8 mouse cellular contexts compared by ENCODE assay signal in the genomic region with DNA sequence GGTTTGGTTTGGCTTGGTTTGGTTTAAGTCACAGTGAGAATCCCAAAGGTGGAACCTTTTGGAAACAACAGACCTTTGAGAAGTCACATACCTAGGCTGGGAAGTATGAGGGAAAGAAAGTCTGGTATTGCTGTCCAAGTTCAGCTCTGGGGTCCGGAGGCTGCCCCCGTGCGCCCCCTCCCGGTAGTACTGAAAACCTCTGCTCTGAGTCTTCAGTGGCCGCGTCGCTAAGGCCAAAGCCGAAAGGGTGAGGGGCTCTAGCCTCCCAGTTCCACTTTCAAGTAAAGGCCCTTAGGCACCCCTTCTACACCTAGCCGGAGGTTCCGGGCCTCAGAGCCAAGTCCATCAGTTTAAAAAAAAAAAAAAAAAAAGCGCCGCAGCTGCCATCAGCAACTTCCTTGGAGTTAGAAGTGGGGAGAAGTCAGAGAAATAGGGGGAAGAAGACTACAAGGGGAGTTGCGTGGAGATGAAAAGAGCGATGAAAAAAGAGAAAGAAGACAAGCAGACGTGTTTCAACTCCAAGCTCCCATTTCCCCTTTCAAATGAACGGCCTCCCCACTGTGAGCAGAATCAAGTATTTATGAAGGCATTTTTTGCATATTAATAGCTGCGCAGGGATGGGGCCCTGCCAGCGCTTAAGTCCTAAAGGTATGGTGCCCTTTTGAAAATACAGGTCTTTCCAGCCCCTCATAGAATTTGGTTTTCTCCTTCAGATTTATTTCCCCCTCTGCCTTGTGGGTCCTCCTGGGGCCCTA.
DNase-seq lines count a peak whose midpoint lies in the region; ATAC-seq lines count a peak whose summit lies in the region.

No protein-coding gene starts in this region.

- H3K4me3 ChIP-seq in hindbrain, embryonic 14.5 days (replicated peaks; ENCODE audit: low read length): no peak overlapping the region

- 6% methylated on average over 18 of the region's 18 CpGs for whole genome bisulfite sequencing in hindbrain, embryonic 14.5 days

- no peaks in the 10 kb centered on the region for H3K36me3 ChIP-seq in hindbrain, embryonic 14.5 days (replicated peaks; ENCODE audit: control insufficient read depth, insufficient read depth)

- intact Hi-C loops in left cerebral cortex, postnatal 25 days (cut with DNase I): loop anchor here (1.0 to 5.0 kb wide), 2 partner anchors 100 to 268 kb away; no protein-coding TSS in a partner anchor

- H3K9ac ChIP-seq in hindbrain, embryonic 14.5 days: 0 out of 2 replicates have a peak overlapping the region, but pooled peaks have one; percentile 24

- no peaks in the 10 kb centered on the region for H3K27me3 ChIP-seq in hindbrain, embryonic 14.5 days (ENCODE audit: control insufficient read depth, insufficient read depth, low read length)

- no peaks in the 10 kb centered on the region for H3K9me3 ChIP-seq in hindbrain, embryonic 14.5 days (ENCODE audit: control insufficient read depth, low read length)

- peak overlapping the region; percentile 40 for H3K4me2 ChIP-seq in hindbrain, embryonic 14.5 days (replicated peaks)

- DNase-seq in Muller cell, postnatal 12 days (ENCODE audit: inconsistent ontology term): peak; percentile 70
- DNase-seq in cerebellum, adult 9-10 months: peak; percentile 80
- DNase-seq in hindbrain, embryonic 14.5 days (ENCODE audit: low spot score): peak; percentile 74
- DNase-seq in left cerebral cortex, postnatal 25 days (ENCODE audit: low spot score in 2 of 2): peak; percentile 50 to 52
- DNase-seq in right cerebral cortex, postnatal 25 days: peak; percentile 44
- DNase-seq in yolk sac, embryonic 10.5 days (ENCODE audit: low spot score): peak; percentile 50

- no peak overlapping the region for H3K27ac ChIP-seq in hindbrain, embryonic 14.5 days

- H3K4me1 ChIP-seq in hindbrain, embryonic 14.5 days (replicated peaks; ENCODE audit: control insufficient read depth, insufficient read depth, low read length): 0 out of 2 replicates have a peak, but pooled peaks cover 5% of the 10 kb centered on the region

- peak; percentile 73; the same call in 1 of the 2 replicates for ATAC-seq in frontal cortex, adult (ENCODE audit: low TSS enrichment)
- ATAC-seq in hindbrain, embryonic 14.5 days (ENCODE audit: low FRiP score): 0 out of 2 replicates have a peak, but pooled peaks have one; percentile 65
- peak; percentile 94 for ATAC-seq in megakaryocyte progenitor cell, adult 5-6 weeks (replicated peaks; ENCODE audit: poor library complexity)
